Mouse (Mus musculus) E14TG2a.4 (cell line): ENCODE data around the gene Spaca9.

Source experiments
- H3K27me3 ChIP-seq: 2 replicates; pipeline ENCODE4 v1.6.1; 2014; ENCODE audit warnings: low read length, control low read depth; ENCODE audit not compliant: insufficient read depth
- H3K36me3 ChIP-seq: 2 replicates; pipeline ENCODE4 v1.6.1; 2014; ENCODE audit warnings: low read length, control low read depth; ENCODE audit not compliant: insufficient read depth
- H3K4me1 ChIP-seq: replicated peaks from 2 replicates; pipeline ENCODE4 v1.6.1; 2014; ENCODE audit warnings: low read depth, low read length, control low read depth
- H3K4me3 ChIP-seq: replicated peaks from 2 replicates; pipeline ENCODE4 v1.5.1; 2014; ENCODE audit warnings: mild to moderate bottlenecking, low read length
- H3K9me3 ChIP-seq: 2 replicates; pipeline ENCODE4 v1.6.1; 2014; ENCODE audit warnings: low read length, control low read depth
- CTCF ChIP-seq: conservative IDR thresholded peaks from 2 replicates; pipeline ENCODE4 v1.5.1; 2014; ENCODE audit warnings: low read length
- NANOG ChIP-seq: IDR thresholded peaks from 2 replicates; pipeline ENCODE4 v1.6.1; 2014; ENCODE audit warnings: borderline replicate concordance, low read length, mixed read lengths
- POU5F1 ChIP-seq: IDR thresholded peaks from 2 replicates; pipeline ENCODE4 v1.6.1; 2014; ENCODE audit warnings: low read length, borderline replicate concordance

The Spaca9 gene

DNA sequence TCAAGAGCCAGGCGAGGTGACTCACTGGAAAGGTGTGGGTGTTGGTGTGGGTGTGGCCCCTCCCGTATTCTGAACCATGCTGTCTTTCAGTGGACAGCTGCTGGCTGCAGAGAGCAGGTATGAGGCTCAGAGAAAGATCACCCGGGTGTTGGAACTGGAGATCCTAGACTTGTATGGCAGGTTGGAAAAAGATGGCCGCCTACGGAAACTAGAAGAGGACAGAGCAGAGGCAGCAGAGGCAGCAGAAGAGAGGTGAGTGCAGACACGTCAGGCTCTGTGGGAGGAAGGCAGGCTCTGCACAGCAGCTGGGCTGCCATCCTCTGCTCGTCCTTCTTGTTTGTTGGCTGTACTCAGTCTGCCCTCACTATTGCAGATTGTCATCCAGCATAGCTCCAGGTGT lies 13.6 kb downstream of the Spaca9 start:
- no peak overlapping the region for H3K4me3 ChIP-seq
- H3K4me1 ChIP-seq = no peaks in the 10 kb centered on the region
- H3K36me3 ChIP-seq = peaks cover 80% of the 10 kb centered on the region
- TF ChIP-seq POU5F1 = no peak
- no peak for TF ChIP-seq NANOG
- TF ChIP-seq CTCF = no peak
- no peaks in the 10 kb centered on the region for H3K9me3 ChIP-seq
- H3K27me3 ChIP-seq = no peaks in the 10 kb centered on the region

DNA sequence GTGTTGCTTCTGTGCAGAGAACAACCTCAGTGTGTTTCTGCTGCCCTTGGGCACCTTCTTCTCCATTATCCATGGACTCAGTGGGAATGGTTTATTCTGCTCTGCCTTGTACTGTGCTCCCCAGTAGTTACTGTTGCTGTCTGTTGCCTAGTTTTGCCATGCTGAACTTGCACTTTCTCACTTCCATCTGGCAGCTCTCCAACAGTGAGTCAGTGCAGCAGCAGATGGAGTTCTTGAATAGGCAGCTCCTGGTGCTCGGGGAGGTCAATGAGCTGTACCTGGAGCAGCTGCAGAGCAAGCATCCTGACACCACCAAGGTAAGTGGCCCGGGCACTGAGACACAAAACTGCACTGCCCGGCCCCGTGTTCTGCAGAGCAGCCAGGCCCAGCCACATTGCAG lies 17.8 kb downstream of the Spaca9 start:
- no peak overlapping the region for H3K4me3 ChIP-seq
- TF ChIP-seq POU5F1 = no peak
- no peak for TF ChIP-seq CTCF
- no peak for TF ChIP-seq NANOG
- no peaks in the 10 kb centered on the region for H3K27me3 ChIP-seq
- H3K9me3 ChIP-seq = no peaks in the 10 kb centered on the region
- no peaks in the 10 kb centered on the region for H3K4me1 ChIP-seq
- peaks cover 99% of the 10 kb centered on the region for H3K36me3 ChIP-seq

- Histone ChIP-seq H3K4me1 (no peaks in the 10 kb centered on the region), H3K9me3 (no peaks in the 10 kb centered on the region), H3K27me3 (no peaks in the 10 kb centered on the region), H3K36me3 (peaks cover 99% of the 10 kb centered on the region), H3K4me3 (no peak overlapping the region)
- TF ChIP-seq NANOG (no peak), POU5F1 (no peak), CTCF (peak; percentile 81)
Observed at GRCm38 (mm10) chr2:28680710-28681109, 18.8 kb downstream of the Spaca9 start.

GRCm38 (mm10) chr2:28676005-28676404 lies 23.5 kb downstream of the Spaca9 start:
- no peak overlapping the region for H3K4me3 ChIP-seq
- no peaks in the 10 kb centered on the region for H3K9me3 ChIP-seq
- no peaks in the 10 kb centered on the region for H3K4me1 ChIP-seq
- H3K27me3 ChIP-seq = no peaks in the 10 kb centered on the region
- peaks cover 97% of the 10 kb centered on the region for H3K36me3 ChIP-seq
- TF ChIP-seq CTCF = no peak
- no peak for TF ChIP-seq NANOG
- no peak for TF ChIP-seq POU5F1

DNA sequence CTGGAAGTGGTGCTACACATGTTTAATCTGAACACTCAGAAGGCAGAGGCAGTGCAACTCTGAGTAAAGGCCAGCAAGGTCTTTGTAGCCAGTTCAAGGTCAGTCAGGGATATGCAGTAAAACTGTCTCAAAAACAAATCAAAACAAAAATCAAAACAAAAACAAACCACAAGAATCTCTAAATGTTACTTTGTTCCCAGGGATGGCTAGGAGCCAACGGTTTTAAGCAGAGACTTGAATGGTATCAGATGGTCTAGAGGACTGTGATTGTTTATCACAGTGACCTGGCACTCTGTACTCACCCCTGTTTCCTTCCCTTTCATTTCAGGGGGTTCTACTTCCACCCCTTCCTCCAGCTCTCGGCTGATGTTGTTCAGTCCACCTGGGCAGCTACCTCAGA lies 28.1 kb downstream of the Spaca9 start:
- Histone ChIP-seq H3K4me1 (no peaks in the 10 kb centered on the region), H3K27me3 (no peaks in the 10 kb centered on the region), H3K36me3 (peaks cover 97% of the 10 kb centered on the region), H3K9me3 (no peaks in the 10 kb centered on the region), H3K4me3 (no peak overlapping the region)
- TF ChIP-seq CTCF (no peak), NANOG (no peak), POU5F1 (no peak)

DNA sequence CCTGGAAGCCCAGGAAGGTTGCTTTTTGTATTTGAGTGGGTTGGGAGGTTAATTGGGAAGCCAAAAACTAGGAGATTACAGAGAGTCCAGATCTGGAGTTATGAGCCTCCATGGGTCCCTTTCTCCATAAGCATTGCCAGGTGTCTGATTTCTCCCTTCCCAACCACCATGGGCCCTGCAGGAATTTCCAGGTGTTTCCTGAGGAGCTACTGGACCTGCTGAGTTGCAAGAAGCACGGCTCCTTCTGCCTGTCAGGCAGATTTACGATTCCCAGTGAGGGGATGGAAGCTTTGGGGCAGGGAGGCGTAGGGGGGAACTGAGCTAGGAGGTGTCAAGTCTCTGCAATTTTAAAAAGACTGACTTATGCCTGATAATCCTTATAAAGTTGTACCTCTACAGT lies 33.7 kb downstream of the Spaca9 start:
- Histone ChIP-seq H3K4me3 (no peak overlapping the region), H3K9me3 (no peaks in the 10 kb centered on the region), H3K27me3 (no peaks in the 10 kb centered on the region), H3K36me3 (peaks cover 98% of the 10 kb centered on the region), H3K4me1 (no peaks in the 10 kb centered on the region)
- TF ChIP-seq POU5F1 (no peak), CTCF (no peak), NANOG (no peak)

DNA sequence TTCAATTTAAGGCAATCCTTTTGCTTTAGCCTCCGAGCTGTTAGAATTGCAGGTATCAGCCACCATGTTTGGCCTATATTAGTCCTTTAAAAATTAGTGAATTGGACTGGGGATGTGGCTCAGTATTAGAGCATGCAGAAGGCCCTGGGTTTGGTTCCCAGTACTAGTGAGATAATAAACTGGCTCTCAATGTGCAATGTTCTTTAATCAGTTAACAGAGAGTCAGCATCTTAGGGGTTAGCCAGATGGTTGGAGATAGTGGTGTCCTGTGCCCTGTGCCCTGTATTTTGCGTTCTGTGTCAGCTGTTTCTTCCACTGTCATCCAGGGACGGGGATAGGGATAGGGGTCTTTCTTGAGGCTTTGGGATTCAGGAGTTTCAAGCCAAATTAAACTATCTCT lies 36.6 kb downstream of the Spaca9 start:
- Histone ChIP-seq H3K9me3 (no peaks in the 10 kb centered on the region), H3K4me1 (no peaks in the 10 kb centered on the region), H3K27me3 (no peaks in the 10 kb centered on the region), H3K36me3 (peaks cover 98% of the 10 kb centered on the region), H3K4me3 (no peak overlapping the region)
- no peak for TF ChIP-seq NANOG
- no peak for TF ChIP-seq CTCF
- TF ChIP-seq POU5F1 = no peak

GRCm38 (mm10) chr2:28656216-28656615 lies 43.3 kb downstream of the Spaca9 start:
- TF ChIP-seq NANOG (no peak), POU5F1 (no peak), CTCF (no peak)
- Histone ChIP-seq H3K4me3 (peak overlapping the region; percentile 37; the same call in 1 of the 2 replicates), H3K36me3 (peaks cover 63% of the 10 kb centered on the region), H3K4me1 (peaks cover 15% of the 10 kb centered on the region), H3K9me3 (no peaks in the 10 kb centered on the region), H3K27me3 (no peaks in the 10 kb centered on the region)

DNA sequence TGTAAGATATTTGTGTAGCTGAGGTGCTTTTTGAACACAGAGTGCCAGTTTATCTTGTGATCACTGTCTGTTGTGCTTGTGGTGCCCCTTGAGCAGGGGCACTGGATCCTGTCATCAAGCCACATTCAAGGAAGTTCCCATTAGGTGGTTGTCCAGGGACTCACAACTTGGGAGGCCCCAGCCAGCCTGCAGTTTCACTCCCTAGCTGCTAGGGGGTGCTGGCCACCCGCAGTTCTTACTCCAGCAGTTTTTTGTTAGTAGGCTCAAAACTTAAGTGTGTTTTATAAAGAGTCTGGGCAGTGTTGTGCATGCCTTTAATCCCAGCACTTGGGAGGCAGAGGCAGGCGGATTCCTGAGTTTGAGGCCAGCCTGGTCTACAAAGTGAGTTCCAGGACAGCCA lies 45.2 kb downstream of the Spaca9 start:
- no peak overlapping the region for H3K4me3 ChIP-seq
- TF ChIP-seq NANOG (no peak), CTCF (peak; percentile 92), POU5F1 (no peak)

More for the DNA sequence above, 45.2 kb downstream of the Spaca9 start:
- Histone ChIP-seq H3K36me3 (peaks cover 44% of the 10 kb centered on the region), H3K27me3 (no peaks in the 10 kb centered on the region), H3K9me3 (no peaks in the 10 kb centered on the region), H3K4me1 (peaks cover 15% of the 10 kb centered on the region)
